Mouse (Mus musculus) cerebellum, postnatal 25 days (tissue): ENCODE data around the gene Wdr81.

ENCODE experiments used
- DNase-seq, 2 experiments: peaks; one replicate each; pipeline ENCODE4 v3.0.0; 2021; ENCODE audit warnings: mixed read lengths in 2 of 2

Gene Wdr81

GRCm38 (mm10) chr11:75453991-75454930 is at the start of gene Wdr81:
TSS of gene Wdr81 (minus strand) at chr11:75454717.
- peak; percentile 85 to 89 for DNase-seq

DNA sequence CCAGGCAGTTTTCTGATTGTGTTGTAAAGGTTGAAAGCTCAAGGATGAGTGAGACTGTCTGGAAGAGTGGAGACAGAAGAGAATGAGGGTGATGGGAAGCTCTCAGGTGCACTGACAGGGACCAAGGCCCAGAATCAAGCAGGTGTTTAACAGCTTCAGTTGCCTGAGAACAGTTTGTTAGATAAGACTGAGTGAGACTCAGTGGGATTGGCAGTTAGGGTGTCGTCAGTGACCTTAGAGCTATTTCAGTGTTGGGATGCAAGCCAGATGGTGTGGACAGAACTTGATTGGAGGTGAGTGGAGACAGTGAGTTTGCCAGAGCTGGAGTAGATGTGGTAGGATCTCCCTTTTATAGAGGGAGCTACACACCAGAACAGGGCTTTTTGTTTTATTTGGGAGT is 43.6 kb upstream of the Wdr81 start:
- DNase-seq, result no peak

DNA sequence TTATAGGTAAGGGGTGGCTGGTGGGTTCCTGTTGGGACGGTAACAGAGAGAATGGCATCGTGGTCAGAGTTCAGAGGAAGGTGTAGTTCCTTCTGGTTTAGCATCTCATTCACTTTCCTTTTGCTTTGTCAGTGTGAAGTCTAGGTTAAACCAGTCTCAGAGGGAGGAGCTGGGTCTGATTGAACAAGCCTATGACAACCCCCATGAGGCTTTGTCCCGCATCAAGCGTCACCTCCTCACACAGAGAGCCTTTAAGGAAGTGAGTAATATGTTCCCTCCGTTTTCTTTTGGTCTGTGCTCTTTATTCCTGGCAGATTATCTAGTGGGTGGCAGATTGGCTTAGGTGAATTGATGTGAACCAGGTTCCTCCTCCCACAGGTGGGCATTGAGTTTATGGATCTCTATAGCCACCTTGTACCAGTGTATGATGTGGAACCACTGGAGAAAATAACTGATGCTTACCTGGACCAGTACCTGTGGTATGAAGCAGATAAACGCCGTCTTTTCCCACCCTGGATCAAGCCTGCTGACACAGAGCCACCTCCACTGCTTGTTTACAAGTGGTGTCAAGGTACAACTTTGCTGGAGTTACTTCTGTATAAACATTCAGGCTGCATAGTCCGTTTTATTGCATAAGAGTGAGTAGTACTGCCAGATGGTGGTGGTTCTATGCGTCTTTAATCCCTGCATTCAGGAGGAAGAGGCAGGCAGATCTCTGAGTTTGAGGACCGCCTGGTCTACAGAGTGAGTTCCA is 40.0 kb upstream of the Wdr81 start:
- no peak for DNase-seq

DNA sequence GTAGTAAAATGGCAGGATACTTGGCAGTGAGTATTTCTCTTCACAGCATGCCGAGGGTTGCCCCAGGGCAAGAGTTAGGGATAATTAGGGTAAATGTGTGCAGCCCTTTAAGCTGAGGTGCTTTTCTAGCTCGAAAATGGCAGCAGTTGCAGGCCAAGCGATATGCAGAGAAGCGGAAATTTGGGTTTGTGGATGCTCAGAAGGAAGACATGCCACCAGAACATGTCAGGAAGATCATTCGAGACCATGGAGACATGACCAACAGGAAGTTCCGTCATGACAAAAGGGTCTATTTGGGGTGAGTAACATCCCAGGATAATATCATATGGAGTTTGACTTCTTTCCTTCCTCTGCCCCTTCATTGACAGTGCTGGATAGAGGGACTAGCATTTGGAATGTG is 33.0 kb upstream of the Wdr81 start:
- no peak for DNase-seq

DNA sequence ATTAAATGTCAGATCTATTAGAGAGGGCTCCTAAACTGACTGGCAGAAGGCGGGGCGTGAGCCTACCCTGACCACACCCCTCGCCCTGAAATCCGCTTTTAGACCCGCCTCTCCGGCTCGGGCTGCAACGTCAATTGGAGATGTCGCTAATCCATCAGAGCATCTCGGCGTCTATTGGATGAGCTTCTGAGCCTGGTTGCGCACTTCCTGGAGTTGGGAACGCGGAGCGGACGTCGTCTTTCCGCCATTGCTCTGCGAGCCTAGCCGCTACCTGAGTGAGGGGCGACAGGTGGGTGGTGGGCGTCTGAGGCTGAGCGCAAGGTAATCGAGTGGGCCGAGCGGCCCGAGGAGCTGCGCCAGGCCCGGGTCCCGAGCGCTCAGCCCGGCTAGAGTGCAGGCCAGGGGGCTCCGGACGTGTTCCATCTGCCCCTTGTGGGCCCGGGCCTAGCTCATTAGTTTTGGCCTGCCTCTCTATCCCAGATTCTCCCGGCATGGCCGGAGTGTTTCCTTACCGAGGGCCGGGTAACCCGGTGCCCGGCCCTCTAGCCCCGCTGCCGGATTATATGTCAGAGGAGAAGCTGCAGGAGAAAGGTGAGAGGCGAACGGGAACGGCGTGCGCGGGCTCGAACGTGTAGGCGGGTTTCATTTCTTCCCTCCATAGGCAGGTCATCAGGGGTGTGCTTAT is 32.2 kb upstream of the Wdr81 start, which contains the start of gene Prpf8:
Gene Prpf8, plus strand, starts transcription at position 216 of the 685 bp plus-strand sequence.
- DNase-seq, result peak; percentile 97 to 99

GRCm38 (mm10) chr11:75486192-75486591 is 31.7 kb upstream of the Wdr81 start:
- DNase-seq, result no peak

DNA sequence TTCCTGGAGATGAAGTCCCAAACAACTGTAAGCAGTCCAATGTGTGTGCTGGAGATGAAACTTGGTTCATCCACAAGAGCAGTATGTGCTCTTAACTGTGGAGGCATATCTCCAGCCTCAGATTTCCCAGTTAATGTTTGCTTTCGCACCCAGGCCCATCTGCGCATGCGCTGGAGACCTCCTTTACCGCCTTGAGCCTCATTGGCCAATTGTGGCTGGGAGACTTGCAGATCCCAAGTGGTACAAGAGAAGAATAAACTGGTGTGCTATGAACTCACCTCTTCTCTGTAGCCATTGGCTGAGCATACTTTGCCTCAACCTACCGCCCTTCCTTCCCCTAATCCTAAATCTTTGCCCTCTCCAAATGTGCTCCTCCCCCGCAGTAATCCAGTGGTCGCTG is 18.9 kb upstream of the Wdr81 start:
- no peak for DNase-seq

DNA sequence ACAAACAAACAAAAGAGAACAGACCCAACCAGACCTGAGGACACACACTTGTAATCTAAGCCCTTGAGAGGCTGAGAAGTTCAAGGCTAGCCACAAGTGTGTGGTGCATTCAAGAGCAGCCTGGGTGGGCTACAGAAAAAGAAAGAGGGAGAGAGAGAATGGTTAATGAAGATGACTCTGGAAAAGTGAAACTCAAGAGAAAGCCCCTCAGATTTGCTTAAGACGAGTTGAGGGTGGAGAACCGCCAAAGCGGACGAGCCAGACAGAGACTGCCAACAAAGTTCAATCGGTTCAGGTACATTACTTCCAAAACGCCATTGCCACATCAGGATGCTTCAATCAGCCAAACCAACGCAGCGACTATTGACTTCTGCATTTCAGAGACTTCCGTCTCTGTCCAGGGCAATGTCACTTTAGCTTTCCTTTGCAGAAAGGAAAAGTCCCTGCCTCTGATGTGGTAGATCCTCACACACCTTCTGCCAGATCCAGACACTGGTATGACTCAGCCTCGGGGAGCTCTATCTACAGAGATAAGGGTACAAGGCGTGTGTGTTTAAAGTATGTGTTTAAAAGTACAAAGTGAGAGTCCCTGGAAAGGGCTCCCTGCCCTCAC is 18.1 kb upstream of the Wdr81 start:
- no peak for DNase-seq

- DNase-seq, result no peak
Observed at GRCm38 (mm10) chr11:75470675-75471074, 16.2 kb upstream of the Wdr81 start.

GRCm38 (mm10) chr11:75469261-75469660 is 14.7 kb upstream of the Wdr81 start:
- DNase-seq, result no peak

- no peak for DNase-seq
Observed at GRCm38 (mm10) chr11:75468410-75468809, 13.9 kb upstream of the Wdr81 start.

DNA sequence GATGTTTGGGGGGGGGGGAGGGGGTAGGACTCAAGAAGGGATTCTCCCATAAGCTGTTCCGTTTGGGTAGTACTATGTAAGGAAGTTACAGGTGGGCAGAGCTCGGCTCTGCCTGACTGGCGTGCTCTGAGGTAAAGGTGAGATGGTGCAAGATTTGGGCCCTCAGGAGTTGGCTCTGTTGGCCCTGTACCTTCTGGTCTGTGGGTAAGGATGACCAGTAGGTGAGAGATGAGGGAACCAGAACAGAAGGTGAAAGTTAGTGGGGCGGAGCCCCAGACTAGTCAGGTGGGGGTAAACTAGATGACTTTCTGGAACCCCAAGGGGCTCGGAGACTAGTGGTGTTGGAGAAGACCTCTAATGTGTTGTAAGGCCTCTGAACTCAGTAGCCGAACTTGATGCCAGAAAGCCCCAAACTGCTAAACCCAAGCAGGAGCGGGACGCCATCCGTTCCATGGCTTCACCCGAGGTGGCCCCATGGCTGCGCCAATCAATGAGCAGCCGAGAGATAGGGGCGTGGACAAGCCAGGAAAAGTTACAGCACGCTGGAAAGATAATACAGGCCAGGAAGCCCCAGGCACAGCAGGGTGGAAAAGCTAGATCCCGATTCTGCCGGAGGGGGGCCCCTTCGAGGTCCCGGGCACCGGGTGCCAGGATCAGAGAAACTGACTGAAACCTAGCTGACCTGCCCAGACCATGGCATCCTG is 13.1 kb upstream of the Wdr81 start:
- peak in 1 of 2 experiments; percentile 21 for DNase-seq

DNA sequence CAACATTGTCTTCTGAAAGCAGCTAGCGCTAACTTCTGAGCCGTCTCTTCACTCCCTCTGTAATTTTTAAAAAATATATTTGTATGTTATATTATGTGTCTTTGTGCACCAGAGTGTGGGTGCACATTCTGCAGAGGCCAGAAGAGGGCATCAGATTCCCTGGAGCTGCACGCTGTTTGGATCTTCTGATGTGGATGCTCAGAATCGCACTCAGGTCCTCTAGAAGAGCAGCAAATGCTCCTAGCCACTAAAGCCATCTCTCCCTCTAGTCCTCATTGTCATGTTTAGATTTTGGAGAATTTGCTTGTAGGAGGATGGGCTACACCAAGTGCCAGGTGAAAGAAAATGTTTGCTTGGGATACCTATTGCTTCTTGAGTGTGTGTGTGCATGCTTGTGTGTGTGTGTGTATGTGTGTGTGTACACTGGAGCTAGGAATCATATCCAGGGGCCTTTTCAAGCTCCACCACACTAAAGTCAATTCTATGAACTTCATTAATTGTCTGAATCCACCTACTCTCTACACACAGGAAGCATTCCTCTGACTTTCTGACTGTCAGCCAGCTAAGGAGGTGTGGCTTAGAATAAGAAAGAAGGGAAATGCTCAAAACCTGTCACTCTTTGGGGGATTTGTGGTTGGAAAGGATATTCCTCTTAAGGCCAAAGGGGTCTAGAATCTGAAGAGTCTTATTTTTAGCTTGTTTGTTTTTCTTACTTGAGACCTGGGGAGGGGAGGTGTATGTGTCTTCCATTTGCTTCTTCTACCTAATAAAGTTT is 12.4 kb upstream of the Wdr81 start:
- DNase-seq, result no peak

DNA sequence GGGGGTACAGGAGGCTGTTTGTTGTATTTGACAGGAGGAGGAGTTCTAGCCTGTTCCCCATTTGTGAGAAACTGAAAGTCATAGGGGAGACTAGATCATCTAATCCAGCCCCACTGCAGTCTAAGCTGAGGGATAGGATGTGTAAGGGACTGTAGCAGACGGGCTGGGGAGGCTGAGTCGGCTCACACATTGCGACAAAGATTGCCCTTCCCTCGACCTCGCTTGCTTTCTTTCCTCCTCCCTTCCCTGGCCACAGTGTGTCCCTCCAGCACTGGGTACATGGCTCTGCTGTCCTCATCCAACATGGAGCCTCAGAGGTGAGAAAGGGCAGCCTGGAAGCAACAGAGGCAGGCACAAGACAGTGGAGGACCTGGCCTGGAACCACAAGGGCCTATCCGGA is 10.5 kb upstream of the Wdr81 start:
- no peak for DNase-seq

- no peak for DNase-seq
Observed at GRCm38 (mm10) chr11:75464417-75464816, 9.9 kb upstream of the Wdr81 start.

GRCm38 (mm10) chr11:75463624-75464023 is 9.1 kb upstream of the Wdr81 start:
- no peak for DNase-seq

GRCm38 (mm10) chr11:75462865-75463336 is 8.4 kb upstream of the Wdr81 start:
- peak; percentile 25 to 71 for DNase-seq

- peak; percentile 44 to 68 for DNase-seq
Observed at GRCm38 (mm10) chr11:75462253-75462783, 7.8 kb upstream of the Wdr81 start.

- DNase-seq, result no peak
Observed at GRCm38 (mm10) chr11:75461743-75462252, 7.3 kb upstream of the Wdr81 start.
